Mouse (Mus musculus) CH12.LX (cell line): ENCODE data around the gene Mfsd2b. TPM values are rescaled to one million over a fixed set of nuclear protein-coding genes. Genes with fewer than 3 reads are reported as not detected.

ENCODE experiments used
- DNase-seq: peaks from one replicate; pipeline ENCODE4 v3.0.0-alpha.2; 2013; ENCODE audit errors: extremely low read depth
- H3K27ac ChIP-seq: 2 replicates; pipeline ENCODE4 v1.5.1; 2012; ENCODE audit warnings: low read depth, mild to moderate bottlenecking, control low read depth, moderate library complexity; ENCODE audit not compliant: insufficient read depth
- H3K27me3 ChIP-seq: replicated peaks from 2 replicates; pipeline ENCODE3; 2012; ENCODE audit warnings: inconsistent platforms
- H3K36me3 ChIP-seq, 2 experiments: replicated peaks in 1 of 2; 2 replicates each; pipeline versions ENCODE3 to v1.6.1; 2012; ENCODE audit warnings: inconsistent platforms in 1 of 2, low read length in 1 of 2, mild to moderate bottlenecking in 1 of 2, mixed read lengths in 1 of 2, moderate library complexity in 1 of 2; ENCODE audit not compliant: control insufficient read depth in 1 of 2, insufficient read depth in 1 of 2
- H3K4me1 ChIP-seq, 2 experiments: 2 replicates each; pipeline ENCODE4 v1.6.1; 2012; ENCODE audit warnings: inconsistent platforms in 1 of 2, moderate library complexity in 1 of 2; ENCODE audit not compliant: insufficient read depth in 2 of 2, control insufficient read depth in 1 of 2
- H3K4me2 ChIP-seq: 2 replicates; pipeline ENCODE4 v1.6.1; 2012; ENCODE audit warnings: low read depth, mild to moderate bottlenecking, control low read depth; ENCODE audit not compliant: poor library complexity, insufficient read depth, severe bottlenecking
- H3K4me3 ChIP-seq, 3 experiments: fragments of 150-350 bp in 1 of 3; sonication (generic) in 1 of 3; replicated peaks in 1 of 3; 2 replicates each; pipeline versions ENCODE3 to v1.5.1; 2011 to 2012; ENCODE audit warnings: low read depth in 2 of 3, low read length in 2 of 3, mild to moderate bottlenecking in 2 of 3, moderate library complexity in 2 of 3, control low read depth in 1 of 3, improper control_type of control experiment in 1 of 3, inconsistent platforms in 1 of 3, mixed read lengths in 1 of 3; ENCODE audit not compliant: poor library complexity in 1 of 3
- H3K79me2 ChIP-seq: replicated peaks from 2 replicates; pipeline ENCODE4 v1.6.1; 2012; ENCODE audit warnings: mild to moderate bottlenecking, moderate library complexity; ENCODE audit not compliant: control insufficient read depth, poor library complexity, insufficient read depth, severe bottlenecking; ENCODE audit errors: extremely low read depth
- H3K9ac ChIP-seq: 2 replicates; pipeline ENCODE4 v1.6.1; 2012; ENCODE audit warnings: low read depth, mild to moderate bottlenecking, control low read depth, moderate library complexity; ENCODE audit not compliant: insufficient read depth
- H3K9me3 ChIP-seq: replicated peaks from 2 replicates; pipeline ENCODE3; 2012; ENCODE audit warnings: low read length, inconsistent platforms, mixed read lengths
- CHD2 ChIP-seq: IDR thresholded peaks from 2 replicates; pipeline ENCODE4 v1.6.1; 2011; ENCODE audit warnings: low read length, improper control_type of control experiment
- E2F4 ChIP-seq: IDR thresholded peaks from 2 replicates; pipeline ENCODE4 v1.6.1; 2011; ENCODE audit warnings: low read depth, low read length, improper control_type of control experiment; ENCODE audit not compliant: insufficient replicate concordance
- ELF1 ChIP-seq: IDR thresholded peaks from 2 replicates; pipeline ENCODE4 v1.6.1; 2014; ENCODE audit warnings: low read depth, mild to moderate bottlenecking, inconsistent platforms, low read length, improper control_type of control experiment
- GABPA ChIP-seq: IDR thresholded peaks from 2 replicates; pipeline ENCODE4 v1.6.1; 2012; ENCODE audit warnings: low read depth, low read length, improper control_type of control experiment, inconsistent platforms; ENCODE audit not compliant: insufficient replicate concordance
- HCFC1 ChIP-seq: IDR thresholded peaks from 2 replicates; pipeline ENCODE4 v1.6.1; 2012; ENCODE audit warnings: low read depth, mild to moderate bottlenecking, inconsistent platforms, low read length, improper control_type of control experiment
- IRF4 ChIP-seq: IDR thresholded peaks from 2 replicates; pipeline ENCODE4 v1.6.1; 2014; ENCODE audit warnings: low read depth, mild to moderate bottlenecking, inconsistent platforms, low read length, improper control_type of control experiment
- JUND ChIP-seq: conservative IDR thresholded peaks from 2 replicates; pipeline ENCODE4 v1.6.1; 2011; ENCODE audit warnings: low read depth, low read length, improper control_type of control experiment
- KAT2A ChIP-seq: IDR thresholded peaks from 2 replicates; pipeline ENCODE4 v1.6.1; 2012; ENCODE audit warnings: low read length, improper control_type of control experiment, inconsistent platforms; ENCODE audit not compliant: insufficient replicate concordance
- MAFK ChIP-seq: IDR thresholded peaks from 2 replicates; pipeline ENCODE4 v1.6.1; 2011; ENCODE audit warnings: low read length, improper control_type of control experiment; ENCODE audit not compliant: insufficient replicate concordance
- MAX ChIP-seq: IDR thresholded peaks from 2 replicates; pipeline ENCODE4 v1.6.1; 2011; ENCODE audit warnings: low read length, improper control_type of control experiment
- MEF2A ChIP-seq: IDR thresholded peaks from 2 replicates; pipeline ENCODE4 v1.6.1; 2014; ENCODE audit warnings: low read depth, mild to moderate bottlenecking, inconsistent platforms, low read length, improper control_type of control experiment, borderline replicate concordance
- PAX5 ChIP-seq: IDR thresholded peaks from 2 replicates; pipeline ENCODE4 v1.6.1; 2012; ENCODE audit warnings: low read length, inconsistent platforms, mixed read lengths
- POLR2A ChIP-seq: IDR thresholded peaks from 2 replicates; pipeline ENCODE4 v1.6.1; 2011; ENCODE audit warnings: low read depth, mild to moderate bottlenecking, improper control_type of control experiment, low read length
- POLR2AphosphoS2 ChIP-seq: IDR thresholded peaks from 2 replicates; pipeline ENCODE4 v1.6.1; 2011; ENCODE audit warnings: low read depth, low read length, improper control_type of control experiment
- RCOR1 ChIP-seq: conservative IDR thresholded peaks from 2 replicates; pipeline ENCODE4 v1.6.1; 2012; ENCODE audit warnings: low read depth, mild to moderate bottlenecking, inconsistent platforms, low read length, improper control_type of control experiment
- SIN3A ChIP-seq: IDR thresholded peaks from 2 replicates; pipeline ENCODE4 v1.6.1; 2012; ENCODE audit warnings: low read length, improper control_type of control experiment, inconsistent platforms
- SMC3 ChIP-seq: IDR thresholded peaks from 2 replicates; pipeline ENCODE4 v1.6.1; 2011; ENCODE audit warnings: low read depth, low read length, improper control_type of control experiment
- USF1 ChIP-seq: IDR thresholded peaks from 2 replicates; pipeline ENCODE4 v1.6.1; 2014; ENCODE audit warnings: low read depth, mild to moderate bottlenecking, inconsistent platforms, low read length, improper control_type of control experiment
- USF2 ChIP-seq: conservative IDR thresholded peaks from 2 replicates; pipeline ENCODE4 v1.6.1; 2011; ENCODE audit warnings: low read depth, low read length, improper control_type of control experiment
- ZC3H11A ChIP-seq: IDR thresholded peaks from 2 replicates; pipeline ENCODE4 v1.6.1; 2012; ENCODE audit warnings: low read depth, mild to moderate bottlenecking, inconsistent platforms, low read length, improper control_type of control experiment
- ZMIZ1 ChIP-seq: IDR thresholded peaks from 2 replicates; pipeline ENCODE4 v1.6.1; 2012; ENCODE audit warnings: low read depth, mild to moderate bottlenecking, inconsistent platforms, low read length, improper control_type of control experiment
- ZNF384 ChIP-seq: IDR thresholded peaks from 2 replicates; pipeline ENCODE4 v1.6.1; 2012; ENCODE audit warnings: low read depth, low read length, improper control_type of control experiment, inconsistent platforms
- dilution Hi-C: fragments of 300-500 bp; cut with MboI; formaldehyde crosslinking; loops from 2 replicates; pipeline ENCODE4 v1.14.3; 2020; ENCODE audit warnings: low sequenced_read_pairs; ENCODE audit not compliant: extremely low pct_unique_long_range_greater_than_20kb, extremely low pct_ligation_motif_present
- in situ Hi-C: fragments of 300-500 bp; cut with MboI; formaldehyde crosslinking; loops from 3 replicates; pipeline ENCODE4 v1.14.3; 2019; ENCODE audit warnings: low sequenced_read_pairs, low pct_ligation_motif_present, low pct_unique_long_range_greater_than_20kb, mixed read lengths
- polyA plus RNA-seq: library from polyadenylated mRNA; unstranded; fragments of >175 nt; gene quantifications from 2 replicates; pipeline ENCODE4 v1.2.1, GENCODE M21; 2012; ENCODE audit warnings: low read depth; ENCODE audit not compliant: insufficient read length
- total RNA-seq, 2 experiments: library from RNA; depleted of rRNA; stranded (reverse); fragments of 300-350 nt in 1 of 2; fragments of >200 nt in 1 of 2; gene quantifications; 2 replicates each; pipeline ENCODE4 v1.2.3; 2012 to 2014

The Mfsd2b gene
- total and polyA plus RNA-seq, 3 experiments: 0.05 to 0.49 (median 0.21) TPM

DNA sequence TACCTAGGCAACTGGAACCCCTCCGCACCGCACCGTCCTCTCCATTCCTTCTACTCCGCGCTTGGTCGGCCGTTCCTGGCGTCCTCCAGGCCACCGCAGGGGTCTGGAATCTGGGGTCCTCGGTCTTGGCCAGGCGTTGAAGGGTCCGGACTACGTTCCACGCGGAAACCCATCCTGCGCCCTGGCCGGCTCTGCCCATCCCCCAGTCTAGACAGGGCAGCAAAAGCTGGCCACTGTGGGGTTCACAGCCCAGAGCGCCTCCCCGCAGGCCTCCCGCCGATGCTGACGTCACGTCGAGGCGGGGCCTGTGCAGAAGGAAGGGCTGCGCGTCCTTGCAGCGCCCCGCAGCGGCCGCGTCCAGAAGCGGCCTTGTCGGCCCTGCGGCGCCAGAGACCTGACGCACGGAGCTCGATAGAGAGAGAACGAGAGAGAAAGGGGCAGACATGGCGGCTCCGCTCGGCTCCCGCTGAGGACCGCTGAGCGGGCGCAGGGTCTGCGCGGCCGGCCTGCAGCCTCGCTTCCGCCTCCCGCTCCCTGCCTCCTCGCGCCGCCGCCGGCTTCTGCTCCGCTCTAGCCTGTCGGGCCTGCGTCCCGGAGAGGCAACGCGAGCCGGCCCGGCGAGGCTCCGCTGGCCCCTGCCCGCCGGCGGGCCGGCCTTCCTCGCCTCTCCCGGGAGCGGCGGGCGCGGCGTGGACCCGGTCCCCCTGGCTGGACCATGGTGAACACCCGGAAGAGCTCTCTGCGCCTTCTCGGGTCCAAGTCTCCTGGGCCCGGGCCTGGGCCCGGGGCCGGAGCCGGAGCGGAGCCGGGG, 43.0 kb upstream of the Mfsd2b start, which contains the start of gene Atad2b (continued):
- TF ChIP-seq JUND (no peak), POLR2AphosphoS2 (0 out of 2 replicates have a peak, but pooled peaks have one; percentile 66), MEF2A (peak; percentile 76), GABPA (no peak), HCFC1 (peak; percentile 63), PAX5 (no peak), SMC3 (peak; percentile 73), USF2 (no peak), ELF1 (peak; percentile 65), MAFK (no peak)

DNA sequence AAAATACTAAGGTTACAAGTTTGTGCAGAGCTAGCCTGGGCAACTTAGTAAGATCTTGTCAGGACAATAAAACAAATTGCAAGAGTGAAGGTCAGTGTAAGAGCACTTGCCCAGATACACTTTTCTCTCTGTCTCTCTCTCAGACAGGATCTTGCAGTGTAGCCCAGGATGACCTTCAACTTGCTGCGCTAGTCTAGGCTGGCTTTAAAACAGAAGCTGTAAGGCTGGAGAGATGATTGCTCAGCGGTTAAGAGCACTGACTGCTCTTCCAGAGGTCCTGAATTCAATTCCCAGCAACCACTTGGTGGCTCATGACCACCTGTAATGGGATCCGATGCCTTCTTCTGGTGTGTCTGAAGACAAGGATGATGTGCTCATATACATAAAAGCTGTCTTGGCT, 40.8 kb upstream of the Mfsd2b start:
- dilution Hi-C loops: no loop called here
- peaks cover 2% of the 10 kb centered on the region for H3K9me3 ChIP-seq
- in situ Hi-C loops: loop anchor here (25.0 kb wide), 1 partner anchor 1353 kb away; the partner anchor contains the start of gene Dtnb
- TF ChIP-seq E2F4 (no peak), ZNF384 (no peak), RCOR1 (no peak), MAX (no peak), ZMIZ1 (no peak), IRF4 (no peak), MAFK (no peak)
- TF ChIP-seq, all 38 proteins: peak for 0
- no peak for DNase-seq
- Histone ChIP-seq H3K27me3 (no peaks in the 10 kb centered on the region), H3K4me2 (no peak overlapping the region), H3K36me3 (no peaks in the 10 kb centered on the region), H3K27ac (no peak overlapping the region), H3K79me2 (peaks cover 9% of the 10 kb centered on the region; the same call in 1 of the 2 replicates), H3K4me1 (peaks cover 0 to 25% of the 10 kb centered on the region in 2 experiments; a peak in 2 of 4 replicates), H3K9ac (no peak overlapping the region), H3K4me3 (no peak overlapping the region)

- Histone ChIP-seq H3K79me2 (peaks cover 4% of the 10 kb centered on the region; the same call in 1 of the 2 replicates), H3K4me2 (no peak overlapping the region), H3K27ac (no peak overlapping the region), H3K4me1 (peaks cover 0 to 20% of the 10 kb centered on the region in 2 experiments; a peak in 2 of 4 replicates), H3K36me3 (no peaks in the 10 kb centered on the region), H3K27me3 (no peaks in the 10 kb centered on the region), H3K9me3 (peaks cover 2% of the 10 kb centered on the region), H3K4me3 (no peak overlapping the region), H3K9ac (no peak overlapping the region)
- no peak for TF ChIP-seq USF1
- TF ChIP-seq POLR2A: no peak
- TF ChIP-seq ZC3H11A: no peak
- no peak for TF ChIP-seq KAT2A
- no peak for TF ChIP-seq SIN3A
- no peak for TF ChIP-seq CHD2
- in situ Hi-C loops: loop anchor here (25.0 kb wide), 1 partner anchor 1352 kb away; the partner anchor contains the start of gene Dtnb
- no peak for DNase-seq
- dilution Hi-C loops: no loop called here
Observed at GRCm38 (mm10) chr12:4914441-4914840, 40.3 kb upstream of the Mfsd2b start.
